Mouse (Mus musculus) CH12F3 (cell line): Measurements from ENCODE around the gene Amacr.
"Not testable (repeated sequence)": the region's sequence is repeated elsewhere in the genome, so short reads cannot be mapped to it uniquely, and the experiment has no call there.

Source experiments
- in situ Hi-C: fragments of 300-500 bp; cut with MboI; formaldehyde crosslinking; loops from 2 replicates; pipeline ENCODE4 v1.14.3; 2020; ENCODE audit warnings: low sequenced_read_pairs

Gene Amacr

DNA sequence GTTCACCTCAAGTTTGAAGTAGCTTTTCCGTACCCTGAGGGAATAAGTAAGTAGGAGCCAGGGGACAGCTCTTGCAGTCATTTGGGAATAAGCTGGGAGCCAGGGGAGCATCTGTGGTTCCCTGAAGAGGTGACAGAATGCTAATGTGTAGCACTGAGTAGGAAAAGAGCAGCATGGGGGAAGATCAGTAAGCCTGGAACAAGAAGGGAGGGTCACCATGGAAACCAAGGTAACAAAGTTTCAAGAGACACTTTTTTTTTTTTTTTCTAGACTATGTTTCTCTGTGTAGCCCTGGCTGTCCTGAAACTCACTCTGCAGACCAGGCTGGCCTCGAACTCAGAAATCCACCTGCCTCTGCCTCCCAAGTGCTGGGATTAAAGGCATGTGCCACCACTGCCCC, 4.9 kb downstream of the Amacr start:
- in situ Hi-C loops = not testable (repeated sequence)

DNA sequence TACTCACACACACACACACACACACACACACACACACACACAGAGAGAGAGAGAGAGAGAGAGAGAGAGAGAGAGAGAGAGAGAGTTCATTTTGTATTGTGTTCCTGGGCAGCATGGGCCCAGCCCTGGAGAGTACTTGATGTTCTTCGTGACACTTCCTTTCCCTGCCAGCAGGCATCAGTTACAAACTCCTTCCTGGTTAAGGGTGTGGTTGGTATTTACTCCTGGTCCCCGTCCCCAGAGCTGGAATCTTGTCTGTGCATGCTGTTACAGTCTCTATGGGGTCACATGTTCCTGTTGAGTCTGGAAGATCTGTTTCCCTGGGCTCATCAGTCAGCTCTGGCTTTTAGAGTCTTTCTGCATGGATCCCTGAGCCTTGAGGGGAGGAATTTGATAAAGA, 8.9 kb downstream of the Amacr start:
- in situ Hi-C loops = no loop called here

DNA sequence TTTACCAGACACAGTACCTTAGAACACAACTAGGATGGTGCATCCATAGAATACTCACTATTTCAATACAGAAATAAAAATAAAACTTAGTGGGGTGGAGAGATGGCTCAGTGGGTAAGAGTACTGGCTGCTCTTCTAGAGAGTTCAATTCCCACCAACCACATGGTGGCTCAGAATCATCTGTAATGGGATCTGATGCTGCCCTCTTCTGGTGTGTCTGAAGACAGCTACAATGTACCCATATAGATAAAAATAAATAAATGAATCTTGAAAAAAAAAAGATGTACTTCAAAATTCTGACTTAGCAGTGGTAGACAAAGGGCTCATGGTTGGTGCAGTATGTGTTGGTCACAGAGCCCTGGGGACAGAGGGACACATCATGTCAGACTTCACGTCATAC, 10.0 kb downstream of the Amacr start:
- in situ Hi-C loops = no loop called here

DNA sequence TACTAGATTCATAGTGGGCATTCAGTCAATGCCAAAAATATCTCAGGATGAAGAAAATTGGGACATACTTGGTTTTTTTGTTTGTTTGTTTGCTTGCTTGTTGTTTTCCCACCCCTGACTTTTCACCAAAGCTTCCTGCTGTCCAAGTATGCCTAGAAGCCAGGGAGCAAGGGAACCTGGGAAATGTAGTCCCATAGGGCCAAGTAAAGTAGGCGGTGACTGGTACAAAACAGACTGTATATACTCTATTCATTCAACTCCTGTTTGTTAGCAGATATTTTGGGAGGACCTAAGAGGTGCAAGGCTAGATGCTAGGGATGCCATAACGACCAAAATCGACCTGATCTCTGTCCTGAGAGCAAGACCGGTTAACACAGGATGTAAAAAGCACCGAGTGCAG, 18.3 kb downstream of the Amacr start:
- in situ Hi-C loops = no loop called here

DNA sequence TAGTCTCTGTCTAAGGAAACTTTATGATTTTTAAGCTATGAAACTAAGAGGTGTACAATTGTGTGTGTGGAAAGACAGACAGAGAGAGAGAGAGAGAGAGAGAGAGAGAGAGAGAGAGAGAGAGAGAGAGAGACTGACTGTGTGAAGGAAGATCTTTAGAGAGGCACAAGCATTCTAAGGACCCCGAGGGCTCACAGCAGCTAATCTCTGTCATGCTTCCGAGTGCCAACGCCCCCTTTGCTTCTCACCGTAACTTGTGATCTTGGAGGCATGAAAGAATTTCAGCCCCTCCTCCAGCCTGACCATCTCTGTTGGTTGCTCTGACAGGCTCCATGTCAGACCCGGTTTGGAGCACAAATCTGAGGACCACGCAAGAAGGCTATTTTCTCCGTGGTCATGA, 18.9 kb downstream of the Amacr start, which contains the start of gene Slc45a2:
Gene Slc45a2 (plus strand): TSS at position 301 of the 400 bp plus-strand sequence.
- in situ Hi-C loops = no loop called here

DNA sequence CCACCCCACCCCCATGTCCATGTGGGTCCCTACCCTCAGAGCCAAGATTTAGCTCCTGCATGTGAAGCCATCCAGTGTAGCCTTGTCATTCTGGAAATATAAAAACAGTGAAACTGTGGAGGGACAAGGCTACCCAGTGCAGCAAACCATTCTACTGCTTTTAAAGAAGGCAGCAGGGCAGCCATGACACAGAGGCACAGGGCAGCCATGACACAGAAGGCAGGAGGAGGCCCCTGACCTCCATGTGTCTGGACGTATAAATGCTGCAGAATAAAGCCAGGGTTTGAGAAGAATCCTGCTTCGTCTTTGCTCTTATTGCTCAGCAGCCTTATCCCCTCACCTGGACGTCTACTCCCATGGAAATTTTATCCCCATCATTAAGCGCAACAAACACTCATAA, 22.2 kb downstream of the Amacr start:
- in situ Hi-C loops = no loop called here

DNA sequence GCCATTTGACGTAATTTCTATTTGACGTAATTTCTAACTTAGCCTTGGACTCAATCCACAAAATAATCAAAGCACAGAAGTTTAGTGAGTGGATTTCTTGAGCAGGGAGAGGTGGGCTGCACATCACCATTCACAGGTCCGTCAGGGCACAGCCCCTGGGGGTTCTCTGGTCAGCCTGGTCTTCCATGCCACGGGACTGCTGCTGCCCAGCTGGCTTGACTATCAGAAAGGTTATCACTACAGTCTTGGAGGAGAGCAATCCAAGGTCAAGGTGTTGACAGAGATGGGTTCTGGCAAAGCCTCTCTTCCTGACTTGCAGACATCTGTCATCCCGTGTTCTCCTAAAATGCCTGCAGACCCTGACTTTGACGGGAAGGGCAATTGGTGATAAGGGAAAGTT, 23.1 kb downstream of the Amacr start:
- in situ Hi-C loops = no loop called here

DNA sequence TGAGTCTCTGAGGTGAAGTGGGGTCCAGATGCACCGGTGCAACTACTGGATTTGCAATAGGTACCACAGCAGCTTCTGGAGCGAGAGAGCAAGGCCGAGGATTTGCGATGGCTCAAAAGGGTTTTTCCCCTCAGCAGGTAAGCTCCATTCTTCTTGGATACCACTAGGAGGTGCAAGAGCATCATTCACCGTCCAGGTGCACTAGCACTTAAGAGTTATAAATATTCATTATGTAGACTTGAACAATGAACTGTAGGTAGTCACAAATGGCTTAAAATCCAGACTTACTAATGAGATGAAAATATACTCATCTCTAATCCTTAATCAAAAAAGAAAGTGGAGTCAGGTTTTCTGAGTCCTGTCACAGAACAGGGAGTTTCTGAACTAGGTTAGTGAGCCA, 27.2 kb downstream of the Amacr start:
- in situ Hi-C loops = no loop called here

DNA sequence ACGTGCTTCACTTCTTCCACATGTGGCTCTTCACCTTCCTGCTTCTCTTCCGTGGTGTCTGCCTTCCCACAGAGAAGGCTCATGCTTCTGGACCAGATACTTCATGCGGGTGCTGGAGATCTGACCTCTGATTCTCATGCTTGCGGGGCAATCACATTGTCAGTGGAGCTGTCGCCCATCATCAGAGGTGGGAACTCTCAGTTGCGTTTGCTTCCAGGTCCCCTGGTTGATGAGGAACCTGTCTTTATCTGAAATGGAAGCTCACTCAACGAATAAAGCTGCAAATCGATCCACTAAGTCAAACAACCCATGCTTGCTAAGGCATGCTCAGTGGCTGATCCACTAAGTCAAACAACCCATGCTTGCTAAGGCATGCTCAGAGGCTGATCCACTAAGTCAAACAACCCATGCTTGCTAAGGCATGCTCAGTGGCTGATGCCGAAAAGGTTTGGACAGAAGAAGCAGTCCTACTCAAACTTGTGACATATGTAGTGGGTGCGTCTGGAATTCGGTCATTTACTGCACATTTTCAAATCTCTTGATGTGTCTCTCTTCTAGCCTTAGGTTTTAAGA, 29.5 kb downstream of the Amacr start:
- in situ Hi-C loops = no loop called here

DNA sequence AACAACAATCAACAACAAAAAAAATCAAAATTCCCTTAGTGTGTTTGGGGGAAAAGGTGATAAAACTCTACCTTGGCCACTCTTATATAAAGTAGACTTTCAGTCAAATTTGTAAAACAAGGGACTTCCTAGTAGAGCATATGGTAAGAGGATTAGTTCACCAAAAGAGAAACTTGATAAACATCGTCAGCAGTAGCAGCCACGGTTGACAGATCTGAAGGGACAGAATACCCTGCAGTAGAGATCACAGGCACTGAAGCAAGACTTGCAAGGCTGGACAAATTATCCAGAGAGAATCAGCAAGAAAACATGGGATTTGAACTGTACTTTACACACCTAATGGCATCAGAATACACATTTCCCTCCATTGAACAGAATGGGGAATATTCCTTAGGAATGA, 33.4 kb downstream of the Amacr start:
- in situ Hi-C loops = no loop called here

DNA sequence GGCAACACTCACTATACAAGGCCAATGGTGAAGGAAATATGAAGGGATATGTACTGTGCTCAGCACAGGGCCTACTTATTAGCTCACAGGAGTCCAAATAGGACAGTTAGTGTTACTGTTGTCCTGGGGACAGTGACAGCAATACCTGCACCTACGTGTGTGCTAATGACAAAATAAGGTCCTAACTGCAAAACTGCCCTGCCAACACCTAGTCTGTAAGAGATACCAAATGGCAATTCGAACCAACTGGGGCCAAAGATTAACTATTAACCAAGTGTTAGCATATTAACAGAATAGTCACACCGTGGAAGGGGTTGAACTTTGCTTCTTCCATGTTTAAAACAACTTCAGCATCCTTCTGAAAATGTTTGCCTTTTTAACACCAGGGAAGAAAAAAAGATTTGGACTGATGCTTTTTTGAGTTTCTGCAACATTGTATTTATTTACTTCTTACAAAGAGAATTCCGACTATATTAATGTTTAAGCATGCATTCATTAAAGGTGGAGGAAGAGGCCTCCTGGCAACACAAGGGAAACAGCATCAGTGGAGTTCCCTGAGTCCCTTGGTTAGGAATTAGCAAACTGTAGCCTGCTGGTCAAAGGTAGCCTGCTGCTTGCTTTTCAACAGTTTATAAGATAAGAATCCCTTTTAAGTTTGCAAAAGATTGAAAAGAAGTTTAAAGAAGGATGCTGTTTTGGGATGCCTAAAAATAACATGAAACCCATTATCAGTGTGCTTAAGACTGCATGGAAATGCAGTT, 45.4 kb downstream of the Amacr start:
- in situ Hi-C loops = no loop called here

DNA sequence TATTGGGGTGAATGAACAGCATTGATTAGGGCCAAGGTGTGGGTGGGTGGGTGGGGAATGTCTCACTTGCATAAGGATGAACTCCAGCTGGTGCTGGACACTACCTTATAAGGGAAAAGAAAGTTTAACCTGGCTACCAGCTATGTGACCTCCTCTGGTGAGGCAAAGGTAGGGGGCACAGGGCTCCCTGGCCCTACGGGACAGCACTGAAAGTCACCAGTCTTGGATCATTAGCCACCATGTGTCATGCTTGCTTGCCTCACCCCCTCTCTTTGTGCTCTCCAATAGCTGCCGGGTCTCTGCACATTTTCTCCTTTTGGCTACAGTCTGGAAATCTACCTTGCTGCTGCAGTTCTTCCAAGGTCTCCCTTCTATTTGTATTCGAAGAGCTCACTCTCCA, 48.6 kb downstream of the Amacr start:
- in situ Hi-C loops = loop anchor here (10.0 kb wide), 1 partner anchor 285 kb away; no protein-coding TSS in a partner anchor

DNA sequence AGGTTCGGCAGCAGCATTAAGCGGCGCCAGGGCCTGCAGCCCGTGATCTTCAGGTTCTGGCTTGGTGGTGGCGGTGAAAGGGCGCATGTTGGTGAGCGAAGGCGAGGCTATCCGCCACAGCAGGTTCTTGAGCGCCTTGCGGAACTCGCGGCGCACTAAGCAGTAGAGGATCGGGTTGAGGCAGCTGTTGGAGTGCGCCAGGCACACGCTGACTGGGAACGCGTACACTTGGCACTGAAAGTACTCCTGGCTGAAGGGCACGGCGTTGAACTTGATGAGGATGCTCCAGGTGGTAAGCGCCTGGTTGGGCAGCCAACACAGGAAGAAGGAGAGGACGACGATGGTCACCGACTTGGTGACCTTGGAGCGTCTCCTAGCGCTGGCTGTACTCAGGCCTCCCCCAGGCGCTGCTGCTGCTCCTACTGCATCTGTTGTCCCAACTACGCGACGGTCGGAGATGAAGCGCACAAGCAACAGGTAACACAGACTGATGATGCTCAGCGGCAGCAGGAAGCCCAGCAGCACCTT, 54.5 kb downstream of the Amacr start:
- in situ Hi-C loops = loop anchor here (5.0 to 10.0 kb wide), 2 partner anchors 279 to 341 kb away; no protein-coding TSS in a partner anchor

DNA sequence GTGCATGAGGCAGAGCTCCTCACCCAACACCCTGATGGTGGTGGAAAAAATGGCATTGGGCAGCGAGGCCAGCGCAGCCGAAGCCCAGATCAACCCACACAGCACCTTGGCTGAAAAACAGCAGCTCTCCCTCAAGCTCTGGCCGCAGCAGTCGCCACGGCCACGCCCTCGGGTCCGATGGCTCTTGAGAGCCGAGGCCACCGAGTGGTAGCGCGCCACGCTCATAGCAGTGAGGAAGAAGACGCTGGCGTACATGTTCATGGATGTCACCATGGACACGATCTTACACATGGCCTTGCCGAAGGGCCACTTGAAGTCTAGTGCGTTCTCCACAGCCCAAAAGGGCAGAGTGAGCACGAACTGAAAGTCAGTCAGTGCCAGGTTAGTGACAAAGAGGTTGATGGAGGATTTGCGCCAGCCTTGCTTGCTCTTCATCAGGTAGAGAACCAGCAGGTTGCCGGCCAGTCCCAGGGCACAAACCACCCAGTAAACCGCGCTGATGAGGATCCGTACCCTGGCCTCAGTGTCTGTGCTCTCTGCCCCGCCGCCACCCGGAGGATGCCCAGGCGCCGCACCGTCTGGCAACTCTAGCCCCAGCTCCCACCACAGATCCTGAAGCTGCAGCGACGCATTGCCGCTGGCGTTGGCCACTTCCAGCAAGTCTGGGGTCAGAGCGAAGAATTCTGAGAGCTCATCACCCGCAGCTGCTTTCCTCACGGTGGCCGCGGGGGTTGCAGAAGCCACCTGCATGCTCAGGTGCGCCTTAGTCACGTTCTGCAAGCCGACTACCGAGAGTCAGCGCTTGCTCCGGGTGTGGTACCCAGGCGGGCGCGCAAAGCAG, 55.2 kb downstream of the Amacr start:
- in situ Hi-C loops = loop anchor here (5.0 to 10.0 kb wide), 2 partner anchors 278 to 341 kb away; no protein-coding TSS in a partner anchor

DNA sequence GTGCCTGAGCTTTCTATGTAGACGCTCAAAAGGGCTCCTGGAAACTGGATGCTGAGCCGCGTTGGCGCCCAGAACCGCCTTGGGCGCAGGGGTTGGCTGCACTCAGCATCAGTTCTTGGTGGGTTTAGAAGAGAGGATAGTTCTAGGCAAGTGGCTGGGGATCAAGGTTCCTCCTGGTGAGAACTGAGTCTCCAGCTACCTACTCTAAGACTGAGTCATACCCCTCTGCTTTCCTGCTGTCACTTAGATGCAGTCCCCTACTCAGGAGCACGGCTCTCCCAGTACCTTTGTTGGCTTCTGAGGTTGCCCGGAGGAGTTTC, 55.8 kb downstream of the Amacr start:
- in situ Hi-C loops = loop anchor here (5.0 to 10.0 kb wide), 2 partner anchors 277 to 340 kb away; no protein-coding TSS in a partner anchor

DNA sequence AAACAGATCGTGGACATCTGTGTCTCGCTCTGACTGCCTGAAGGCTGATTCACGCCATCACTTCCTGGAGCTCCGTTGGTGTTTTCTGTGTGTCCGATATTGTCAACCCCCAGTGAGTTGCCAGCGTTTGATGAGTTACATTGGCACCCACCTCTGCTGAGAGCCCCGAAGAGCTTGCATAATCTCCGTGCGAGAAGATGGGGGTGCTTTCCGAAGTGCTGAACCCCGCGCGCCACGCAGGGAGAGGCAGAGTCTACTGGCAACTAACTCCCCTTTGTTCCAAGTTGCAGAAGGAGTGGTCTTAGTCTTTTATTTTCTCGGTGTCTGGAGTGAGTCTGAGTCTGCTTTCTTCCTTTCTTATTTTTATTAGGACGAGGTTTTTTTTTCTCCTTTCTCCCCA, 56.2 kb downstream of the Amacr start, which contains the start of gene Rxfp3:
Gene Rxfp3 (minus strand): TSS at position 281 of the 400 bp plus-strand sequence.
- in situ Hi-C loops = loop anchor here (5.0 to 10.0 kb wide), 2 partner anchors 277 to 340 kb away; no protein-coding TSS in a partner anchor

DNA sequence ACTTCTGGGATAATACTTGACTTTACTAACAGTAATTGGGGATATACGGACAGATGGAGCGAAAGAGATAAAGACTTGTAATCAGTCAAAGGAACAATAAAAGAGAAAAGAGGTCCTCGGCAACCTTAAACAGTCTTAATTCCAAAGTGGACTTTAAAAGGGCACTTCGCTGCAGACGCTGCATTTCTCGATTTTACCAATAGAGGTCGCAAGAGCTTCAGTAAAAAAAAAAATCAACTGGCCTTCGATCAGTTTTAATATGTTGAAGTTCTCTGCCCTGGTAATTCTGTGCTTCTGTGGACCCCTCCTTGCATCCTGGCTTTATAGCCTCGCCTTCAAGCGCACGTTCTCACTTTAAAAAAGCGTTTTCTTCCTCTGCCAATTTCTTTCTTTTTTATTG, 56.9 kb downstream of the Amacr start:
- in situ Hi-C loops = loop anchor here (5.0 to 10.0 kb wide), 2 partner anchors 276 to 339 kb away; no protein-coding TSS in a partner anchor

DNA sequence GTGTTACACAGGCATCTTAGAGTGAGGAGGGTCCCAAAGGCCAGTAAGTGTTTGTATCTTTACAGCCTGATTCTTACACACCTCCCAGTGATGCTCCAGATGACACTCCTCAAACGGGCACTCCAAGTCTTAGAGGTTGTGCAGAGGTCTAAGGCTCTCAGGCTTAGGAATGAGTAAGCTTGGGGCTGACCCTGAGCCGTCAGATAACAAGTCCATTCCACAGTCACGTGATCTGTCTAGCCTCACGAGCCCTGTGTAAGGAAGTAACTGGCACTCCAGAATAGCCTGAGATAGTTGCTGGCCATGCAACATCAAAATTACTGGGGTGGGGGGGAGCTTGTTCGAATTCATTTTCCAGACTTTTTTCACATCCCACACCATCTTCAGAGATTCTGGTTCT, 58.5 kb downstream of the Amacr start:
- in situ Hi-C loops = no loop called here

DNA sequence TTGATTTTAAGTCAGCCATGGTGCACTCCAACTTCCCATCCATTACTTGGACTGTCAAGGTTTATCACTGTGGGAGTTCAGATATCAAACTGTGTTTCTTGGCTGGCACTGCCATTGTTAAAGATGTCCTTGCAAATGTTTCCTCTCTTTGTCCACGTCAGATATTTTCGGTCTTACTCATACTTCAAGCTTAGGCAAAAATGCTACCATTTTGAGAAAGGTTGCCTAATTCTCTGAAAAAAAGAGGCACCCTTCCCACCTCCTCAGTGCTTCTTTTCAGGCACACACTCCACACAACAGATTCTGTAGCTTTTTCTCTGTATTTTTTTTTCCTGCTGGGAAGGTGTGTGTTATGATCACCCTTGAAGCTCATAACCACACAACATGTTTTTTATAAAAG, 59.7 kb downstream of the Amacr start:
- in situ Hi-C loops = no loop called here

DNA sequence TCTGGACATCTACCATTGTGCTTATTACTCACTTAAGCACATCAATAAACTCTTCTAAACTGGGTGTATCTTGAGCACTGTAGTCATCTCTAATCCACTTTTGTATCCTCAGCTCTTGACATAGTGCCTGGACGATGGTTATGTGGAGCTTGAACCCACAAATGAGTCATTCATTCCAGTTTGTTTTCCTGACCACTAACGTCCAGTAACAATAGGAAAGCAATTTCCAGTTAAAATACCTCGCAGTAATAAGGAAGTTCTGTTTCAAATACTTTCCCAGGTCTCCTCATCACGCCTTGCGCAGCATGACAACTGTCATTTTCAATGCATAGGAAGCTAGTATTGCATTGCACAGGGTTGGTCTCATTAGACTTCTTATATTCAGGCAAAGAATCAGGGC, 61.3 kb downstream of the Amacr start:
- in situ Hi-C loops = no loop called here
